In the genomic region with DNA sequence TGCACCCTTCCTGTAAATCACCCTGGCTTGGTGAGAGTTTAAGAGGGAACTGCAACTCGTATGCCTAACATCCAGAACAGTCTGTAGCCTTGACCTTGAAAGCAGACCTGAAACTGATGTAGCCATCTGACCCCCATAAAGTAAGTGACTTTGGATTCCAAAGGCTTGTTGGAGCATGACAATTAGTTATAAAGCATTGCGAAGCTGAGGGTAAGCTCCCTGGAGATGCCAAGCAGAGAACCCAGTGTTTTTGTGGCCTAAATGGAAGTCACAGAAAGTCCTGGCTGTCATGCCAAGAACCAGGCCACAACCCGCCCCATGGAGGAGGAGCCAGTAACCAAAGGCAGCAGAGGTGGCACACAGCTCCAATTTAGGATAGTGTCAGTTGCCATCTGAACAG, we compare ENCODE assay signal across 10 mouse cellular contexts. TPM values are rescaled to one million over a fixed set of nuclear protein-coding genes. Genes with fewer than 3 reads are reported as not detected.
DNase-seq lines count a peak whose midpoint lies in the region; ATAC-seq and TF ChIP-seq lines count a peak whose summit lies in the region.
"Had no signal": no experiment of that assay in that cellular context is flagged by ENCODE, and none has a peak within 500 bp of the region (broad histone marks: within the 10 kb centered on the region; RNA-seq: fewer than 3 reads in every experiment).

No protein-coding gene starts in this region.

- H3K4me2 ChIP-seq in liver, embryonic 12.5 days, result no peak overlapping the region
- H3K4me2 ChIP-seq in liver, embryonic 11.5 days, result no peak overlapping the region
- H3K4me2 ChIP-seq: embryonic facial prominence, embryonic 15.5 days; liver, embryonic 13.5 days had no signal

- H3K27ac ChIP-seq in liver, adult 2 months (replicated peaks; ENCODE audit: insufficient read depth, low read depth, low read length), result peak overlapping the region; percentile 82
- no peak overlapping the region for H3K27ac ChIP-seq in liver, embryonic 12.5 days
- peak overlapping the region; percentile 81 for H3K27ac ChIP-seq in limb, embryonic 10.5 days
- H3K27ac ChIP-seq in liver, embryonic 11.5 days (ENCODE audit: low read depth, low read length), result no peak overlapping the region
- H3K27ac ChIP-seq: embryonic facial prominence, embryonic 15.5 days; liver, embryonic 13.5 days had no signal

- H3K79me2 ChIP-seq in liver, adult 2 months (ENCODE audit: control insufficient read depth, insufficient read depth, low read length), result no peaks in the 10 kb centered on the region

- no peaks in the 10 kb centered on the region for H3K27me3 ChIP-seq in liver, adult 2 months (ENCODE audit: control insufficient read depth, insufficient read depth, low read length)
- no peaks in the 10 kb centered on the region for H3K27me3 ChIP-seq in liver, embryonic 12.5 days (replicated peaks)
- no peaks in the 10 kb centered on the region for H3K27me3 ChIP-seq in limb, embryonic 10.5 days (ENCODE audit: low read depth, poor library complexity, severe bottlenecking)
- H3K27me3 ChIP-seq in liver, embryonic 11.5 days (replicated peaks; ENCODE audit: control insufficient read depth, insufficient read depth, low read length), result no peaks in the 10 kb centered on the region
- H3K27me3 ChIP-seq: embryonic facial prominence, embryonic 15.5 days; liver, embryonic 13.5 days had no signal

- ATAC-seq in liver, embryonic 12.5 days, result no peak
- ATAC-seq in liver, embryonic 11.5 days (replicated peaks; ENCODE audit: low FRiP score), result no peak

- peak; percentile 84 for DNase-seq in liver, adult 2 months (ENCODE audit: extremely low read depth, low read depth, low spot score)
- DNase-seq in adrenal gland, postnatal 25 days, result peak; percentile 40
- peak; percentile 84 to 91 for DNase-seq in kidney, adult 8-10 months
- DNase-seq in limb, embryonic 10.5 days (ENCODE audit: low spot score), result no peak
- DNase-seq in liver, embryonic 11.5 days (ENCODE audit: low spot score), result no peak
- DNase-seq in T-cell, adult 2 months (ENCODE audit: low spot score), result no peak
- DNase-seq in thymus, adult 18-20 months, result no peak

- peak overlapping the region; percentile 8 for H3K9ac ChIP-seq in liver, adult 2 months (ENCODE audit: low read depth, low read length)
- no peak overlapping the region for H3K9ac ChIP-seq in liver, embryonic 12.5 days
- H3K9ac ChIP-seq in liver, embryonic 11.5 days (ENCODE audit: low read depth, low read length), result no peak overlapping the region
- H3K9ac ChIP-seq: embryonic facial prominence, embryonic 15.5 days; liver, embryonic 13.5 days had no signal

- TF ChIP-seq POLR2A in liver, adult 2 months (IDR thresholded peaks at IDR 0.05; ENCODE audit: extremely low read depth, insufficient read depth, low read length), result no peak

- H3K36me3 ChIP-seq in liver, adult 2 months (ENCODE audit: control insufficient read depth, insufficient read depth, low read length), result no peaks in the 10 kb centered on the region
- no peaks in the 10 kb centered on the region for H3K36me3 ChIP-seq in liver, embryonic 12.5 days
- H3K36me3 ChIP-seq in limb, embryonic 10.5 days, result no peaks in the 10 kb centered on the region
- no peaks in the 10 kb centered on the region for H3K36me3 ChIP-seq in liver, embryonic 11.5 days (ENCODE audit: control insufficient read depth, insufficient read depth, low read length)
- H3K36me3 ChIP-seq: embryonic facial prominence, embryonic 15.5 days; liver, embryonic 13.5 days had no signal

- H3K9me3 ChIP-seq in liver, embryonic 12.5 days (replicated peaks), result no peaks in the 10 kb centered on the region
- no peaks in the 10 kb centered on the region for H3K9me3 ChIP-seq in limb, embryonic 10.5 days (replicated peaks)
- no peaks in the 10 kb centered on the region for H3K9me3 ChIP-seq in liver, embryonic 11.5 days (ENCODE audit: control insufficient read depth, low read length)
- H3K9me3 ChIP-seq: embryonic facial prominence, embryonic 15.5 days; liver, embryonic 13.5 days had no signal

- no peak for TF ChIP-seq CTCF in liver, adult 2 months (IDR thresholded peaks at IDR 0.05; ENCODE audit: low read depth, low read length)

- no peak overlapping the region for H3K4me3 ChIP-seq in liver, adult 2 months (ENCODE audit: insufficient read depth, low read depth, low read length)
- no peak overlapping the region for H3K4me3 ChIP-seq in liver, embryonic 12.5 days
- H3K4me3 ChIP-seq in limb, embryonic 10.5 days, result no peak overlapping the region
- no peak overlapping the region for H3K4me3 ChIP-seq in liver, embryonic 11.5 days (ENCODE audit: low read depth, low read length)
- H3K4me3 ChIP-seq: embryonic facial prominence, embryonic 15.5 days; liver, embryonic 13.5 days had no signal

- peaks cover 9% of the 10 kb centered on the region; the same call in 1 of the 2 replicates for H3K4me1 ChIP-seq in liver, adult 2 months (ENCODE audit: control insufficient read depth, insufficient read depth, low read length)
- no peaks in the 10 kb centered on the region for H3K4me1 ChIP-seq in liver, embryonic 12.5 days
- peaks cover 39% of the 10 kb centered on the region for H3K4me1 ChIP-seq in limb, embryonic 10.5 days
- H3K4me1 ChIP-seq in liver, embryonic 11.5 days (replicated peaks; ENCODE audit: control insufficient read depth, insufficient read depth, low read length), result no peaks in the 10 kb centered on the region; the same call in 1 of the 2 replicates
- H3K4me1 ChIP-seq: liver, embryonic 13.5 days had no signal

- 22% methylated on average over 3 of the region's 3 CpGs for WGBS in liver, adult 2 months
- WGBS in liver, embryonic 12.5 days (ENCODE audit: insufficient replicate concordance), result 55% methylated on average over 3 of the region's 3 CpGs
- WGBS in limb, embryonic 10.5 days, result 66% methylated on average over 3 of the region's 3 CpGs
- 64% methylated on average over 3 of the region's 3 CpGs for WGBS in liver, embryonic 11.5 days

RNA-seq across cellular contexts. Expression of a gene that starts 21.8 kb away (rescaled TPM):
- 3.6 and 3.7 TPM in 2 replicates for total RNA-seq in liver, adult 2 months (2014; rRNA removed)
- 2.4 and 2.8 TPM in 2 replicates for polyA plus RNA-seq in liver, adult 2 months (2012; rRNA removed)
- 42.5 and 48.9 TPM in 2 replicates for polyA plus RNA-seq in liver, embryonic 12.5 days (2016; fragmentation: Nextera tagmentation; extraction: Ambion mirVana)
- total RNA-seq in adrenal gland, postnatal 25 days (2021), result 22.9 and 36.0 TPM in 2 replicates
- 62.9 and 75.7 TPM in 2 replicates for polyA plus RNA-seq in limb, embryonic 10.5 days (2016; fragmentation: Nextera tagmentation; extraction: Ambion mirVana)
- polyA plus RNA-seq in liver, embryonic 11.5 days (2014; fragmentation: Nextera tagmentation; extraction: Ambion mirVana), result 77.9 and 81.9 TPM in 2 replicates

RNA-seq across cellular contexts. Expression of a gene that starts 53.3 kb away (rescaled TPM):
- total RNA-seq in liver, adult 2 months (2014; rRNA removed), result 97.7 and 104 TPM in 2 replicates
- polyA plus RNA-seq in liver, adult 2 months (2012; rRNA removed), result 75.4 and 87.4 TPM in 2 replicates
- polyA plus RNA-seq in liver, embryonic 12.5 days (2016; fragmentation: Nextera tagmentation; extraction: Ambion mirVana), result 3.5 and 3.8 TPM in 2 replicates
- 1.8 and 3.1 TPM in 2 replicates for total RNA-seq in adrenal gland, postnatal 25 days (2021)
- 6.3 and 11.9 TPM in 2 replicates for polyA plus RNA-seq in limb, embryonic 10.5 days (2016; fragmentation: Nextera tagmentation; extraction: Ambion mirVana)
- 4.2 and 4.6 TPM in 2 replicates for polyA plus RNA-seq in liver, embryonic 11.5 days (2014; fragmentation: Nextera tagmentation; extraction: Ambion mirVana)

Comparison
In these comparisons a context has a peak if more than half of its experiments do, and no peak if none do; other contexts are left out.
1. DNase-seq: peak in liver, adult 2 months (single experiment), adrenal gland, postnatal 25 days (single experiment) and kidney, adult 8-10 months (2 of 2); none in limb, embryonic 10.5 days (single experiment), liver, embryonic 11.5 days (single experiment), T-cell, adult 2 months (single experiment) and thymus, adult 18-20 months (0 of 2).
2. H3K27ac ChIP-seq: peak in liver, adult 2 months (single experiment) and limb, embryonic 10.5 days (single experiment); none in liver, embryonic 12.5 days (single experiment) and liver, embryonic 11.5 days (single experiment).
3. RNA of a gene that starts 21.8 kb away (polyA plus RNA-seq): 77.9 to 81.9 TPM in liver, embryonic 11.5 days, 62.9 to 75.7 TPM in limb, embryonic 10.5 days and 42.5 to 48.9 TPM in liver, embryonic 12.5 days; 2.4 to 2.8 TPM in liver, adult 2 months; every median in the first group is over 10 times any median in the second.